Mouse (Mus musculus) heart, postnatal 0 days (tissue): ENCODE measurements around the gene Edc4.

ENCODE experiments used
- CTCF ChIP-seq: IDR thresholded peaks from 2 replicates; pipeline ENCODE4 v1.5.1; 2016; ENCODE audit warnings: antibody characterized with exemption, control low read depth, low read depth
- EP300 ChIP-seq: IDR thresholded peaks from 2 replicates; pipeline ENCODE4 v1.6.1; 2016; ENCODE audit warnings: antibody characterized with exemption, low read depth

DNA sequence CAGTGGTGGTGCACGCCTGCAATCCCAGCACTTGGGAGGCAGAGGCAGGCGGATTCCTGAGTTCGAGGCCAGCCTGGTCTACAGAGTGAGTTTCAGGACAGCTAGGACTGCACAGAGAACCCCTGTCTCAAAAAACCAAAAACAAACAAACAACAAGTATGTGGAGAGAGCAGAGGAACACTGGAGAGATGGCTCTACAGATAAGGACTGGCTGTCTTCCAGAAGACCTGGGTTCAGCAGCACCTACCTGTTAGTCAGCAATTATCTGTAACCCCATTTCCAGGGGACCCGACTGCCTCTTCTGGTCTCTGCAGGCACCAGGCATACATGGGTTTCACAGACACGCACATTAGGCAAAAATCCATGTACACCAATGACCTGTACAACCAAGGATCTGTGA lies 41.5 kb upstream of the Edc4 start:
- no peak for TF ChIP-seq CTCF
- TF ChIP-seq EP300, result no peak
